Mouse (Mus musculus) ES-Bruce4 (cell line): ENCODE results near the gene Fndc4. TPM values are rescaled to one million over a fixed set of nuclear protein-coding genes. Genes with fewer than 3 reads are reported as not detected.

ENCODE experiments used
- H3K27ac ChIP-seq: 2 replicates; pipeline ENCODE4 v1.5.1; 2012; ENCODE audit warnings: low read length, inconsistent platforms; ENCODE audit not compliant: insufficient read depth
- H3K27me3 ChIP-seq: 2 replicates; pipeline ENCODE4 v1.6.1; 2012; ENCODE audit warnings: mild to moderate bottlenecking, low read length, inconsistent platforms; ENCODE audit not compliant: control insufficient read depth, poor library complexity, insufficient read depth, severe bottlenecking
- H3K36me3 ChIP-seq: 2 replicates; pipeline ENCODE4 v1.6.1; 2012; ENCODE audit warnings: inconsistent platforms, mild to moderate bottlenecking, low read length, moderate library complexity; ENCODE audit not compliant: control insufficient read depth, poor library complexity, insufficient read depth, severe bottlenecking
- H3K4me1 ChIP-seq: one replicate; pipeline ENCODE4 v1.8.1; 2011; ENCODE audit warnings: low read length; ENCODE audit not compliant: control insufficient read depth, insufficient read depth
- H3K4me3 ChIP-seq: 2 replicates; pipeline ENCODE4 v1.5.1; 2011; ENCODE audit warnings: low read depth, mild to moderate bottlenecking, low read length
- H3K9ac ChIP-seq: 2 replicates; pipeline ENCODE4 v1.6.1; 2012; ENCODE audit warnings: low read depth, mild to moderate bottlenecking, inconsistent platforms; ENCODE audit not compliant: poor library complexity, severe bottlenecking
- H3K9me3 ChIP-seq: replicated peaks from 2 replicates; pipeline ENCODE4 v1.6.1; 2012; ENCODE audit warnings: mild to moderate bottlenecking, low read length, inconsistent platforms; ENCODE audit not compliant: control insufficient read depth, poor library complexity, insufficient read depth, severe bottlenecking
- CTCF ChIP-seq: IDR thresholded peaks from one replicate; pipeline ENCODE4 v1.8.1; 2011; ENCODE audit warnings: low read depth, low read length
- EP300 ChIP-seq: IDR thresholded peaks from 2 replicates; pipeline ENCODE4 v1.6.1; 2011; ENCODE audit warnings: low read depth, low read length; ENCODE audit not compliant: insufficient read depth
- POLR2A ChIP-seq: IDR thresholded peaks from one replicate; pipeline ENCODE4 v1.8.1; 2011; ENCODE audit warnings: low read length; ENCODE audit not compliant: insufficient read depth
- polyA plus RNA-seq: library from polyadenylated mRNA; stranded (reverse); fragments of >200 nt; gene quantifications from 2 replicates; pipeline ENCODE4 v1.2.4, GENCODE M21; 2011; ENCODE audit warnings: low read depth; ENCODE audit not compliant: missing spikeins, insufficient read depth, insufficient read length

Gene Fndc4
- polyA plus RNA-seq, 1 experiment, result 23.4 TPM

DNA sequence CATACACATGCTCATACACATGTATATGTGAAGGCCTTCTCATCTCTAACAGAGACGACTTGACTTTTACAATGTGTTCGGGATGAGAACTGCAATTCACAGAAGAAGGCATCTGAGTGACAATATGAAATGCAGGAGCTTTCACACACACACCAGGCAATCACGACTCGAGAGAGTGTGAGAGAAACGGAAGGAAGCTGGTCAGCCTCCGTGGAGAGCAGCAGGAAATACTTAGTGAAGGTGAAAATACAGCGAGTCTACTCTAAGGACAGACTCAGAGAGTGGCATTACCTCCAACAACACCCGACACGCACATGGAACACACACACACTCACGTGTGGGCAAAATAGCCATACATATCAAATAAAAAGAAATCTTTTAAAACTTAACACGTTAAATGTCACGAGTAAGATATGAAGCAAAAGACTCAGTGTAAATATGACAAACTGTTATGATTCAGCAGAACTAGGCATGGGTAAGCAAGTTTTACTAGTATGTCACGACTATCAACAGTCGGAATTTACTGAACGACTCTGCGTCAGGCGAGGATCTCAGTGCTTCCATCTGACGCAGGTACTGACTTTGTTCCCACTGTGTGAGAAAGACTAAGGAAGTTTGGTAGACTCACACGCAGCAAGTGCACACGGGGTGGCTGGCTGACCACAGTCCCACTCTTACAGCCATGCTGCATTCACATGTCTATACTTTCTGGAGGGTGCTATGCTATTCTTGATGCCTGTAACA lies 16.5 kb downstream of the Fndc4 start:
- H3K27me3 ChIP-seq, result no peaks in the 10 kb centered on the region
- no peaks in the 10 kb centered on the region for H3K4me1 ChIP-seq
- H3K27ac ChIP-seq, result no peak overlapping the region
- no peaks in the 10 kb centered on the region for H3K9me3 ChIP-seq
- no peaks in the 10 kb centered on the region for H3K36me3 ChIP-seq
- TF ChIP-seq EP300 (no peak), CTCF (no peak), POLR2A (no peak)
- H3K9ac ChIP-seq, result no peak overlapping the region
- H3K4me3 ChIP-seq, result no peak overlapping the region

DNA sequence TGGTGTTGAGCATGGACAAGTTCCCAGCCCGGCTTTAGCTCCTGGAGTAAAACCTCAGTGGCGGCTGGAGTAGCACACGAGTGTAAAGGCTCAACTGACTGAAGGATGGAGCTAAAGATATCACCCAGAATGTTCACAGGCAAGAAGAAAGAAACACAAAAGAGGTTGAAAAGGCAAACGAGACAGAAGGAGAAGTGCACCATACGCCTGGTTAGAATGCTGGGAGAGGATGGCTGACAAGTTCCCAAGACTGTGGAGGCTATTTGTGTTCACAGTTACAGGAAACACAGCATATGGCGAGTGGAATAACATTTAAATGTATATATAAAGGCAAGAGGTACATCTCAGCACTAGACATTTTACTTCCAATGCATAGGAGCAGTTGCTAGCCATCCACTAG lies 22.9 kb downstream of the Fndc4 start:
- Histone ChIP-seq H3K9me3 (no peaks in the 10 kb centered on the region), H3K36me3 (no peaks in the 10 kb centered on the region), H3K9ac (no peak overlapping the region), H3K27ac (no peak overlapping the region), H3K4me3 (no peak overlapping the region), H3K4me1 (no peaks in the 10 kb centered on the region), H3K27me3 (no peaks in the 10 kb centered on the region)
- TF ChIP-seq POLR2A, result no peak
- TF ChIP-seq EP300, result no peak
- TF ChIP-seq CTCF, result no peak

DNA sequence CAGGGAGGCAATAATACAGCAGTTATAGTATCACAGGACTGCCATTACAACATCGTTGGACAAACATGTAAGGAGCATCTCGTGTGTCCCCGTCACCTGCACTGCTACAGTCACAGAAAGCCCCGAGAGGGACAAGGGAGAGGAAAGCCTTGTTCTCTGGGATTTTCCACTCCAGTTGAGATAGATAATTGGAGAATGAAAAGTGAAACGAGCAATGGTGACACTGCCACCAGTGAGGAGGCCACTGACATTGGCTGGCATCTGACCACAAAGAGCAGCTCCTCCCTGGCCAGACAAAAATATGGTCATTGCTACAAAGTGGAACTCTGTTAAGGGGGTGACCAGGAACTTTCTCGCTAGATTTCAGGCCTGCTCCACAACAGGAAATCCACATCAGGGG lies 28.2 kb downstream of the Fndc4 start:
- TF ChIP-seq EP300, result no peak
- TF ChIP-seq POLR2A, result no peak
- TF ChIP-seq CTCF, result no peak
- H3K4me1 ChIP-seq, result no peaks in the 10 kb centered on the region
- H3K4me3 ChIP-seq, result no peak overlapping the region
- H3K27me3 ChIP-seq, result no peaks in the 10 kb centered on the region
- no peaks in the 10 kb centered on the region for H3K9me3 ChIP-seq
- no peaks in the 10 kb centered on the region for H3K36me3 ChIP-seq
- no peak overlapping the region for H3K9ac ChIP-seq
- H3K27ac ChIP-seq, result no peak overlapping the region

DNA sequence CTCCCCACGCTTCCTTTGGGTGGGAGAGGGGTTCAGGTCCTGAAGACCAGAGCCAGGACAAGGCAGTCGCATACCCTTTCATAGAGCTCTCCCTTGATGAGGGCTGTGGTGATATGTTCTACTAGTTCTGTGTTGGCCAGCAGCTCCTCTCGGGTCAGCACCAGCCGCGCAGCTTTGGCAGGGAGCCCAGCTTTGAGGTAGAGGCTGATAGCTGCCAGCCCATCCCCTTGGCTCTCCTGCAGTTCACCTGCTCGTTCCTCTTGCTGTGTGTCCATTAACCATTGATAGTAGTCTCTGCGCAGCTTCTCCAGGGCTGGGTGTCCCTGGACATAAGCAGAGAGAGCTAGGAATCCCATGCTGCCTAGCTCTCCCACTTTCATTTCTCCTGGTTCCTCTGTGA lies 29.8 kb downstream of the Fndc4 start:
- H3K36me3 ChIP-seq, result no peaks in the 10 kb centered on the region
- H3K4me1 ChIP-seq, result no peaks in the 10 kb centered on the region
- no peaks in the 10 kb centered on the region for H3K9me3 ChIP-seq
- H3K27ac ChIP-seq, result no peak overlapping the region
- no peaks in the 10 kb centered on the region for H3K27me3 ChIP-seq
- no peak for TF ChIP-seq EP300
- TF ChIP-seq POLR2A, result no peak
- no peak for TF ChIP-seq CTCF
- no peak overlapping the region for H3K9ac ChIP-seq
- H3K4me3 ChIP-seq, result no peak overlapping the region

DNA sequence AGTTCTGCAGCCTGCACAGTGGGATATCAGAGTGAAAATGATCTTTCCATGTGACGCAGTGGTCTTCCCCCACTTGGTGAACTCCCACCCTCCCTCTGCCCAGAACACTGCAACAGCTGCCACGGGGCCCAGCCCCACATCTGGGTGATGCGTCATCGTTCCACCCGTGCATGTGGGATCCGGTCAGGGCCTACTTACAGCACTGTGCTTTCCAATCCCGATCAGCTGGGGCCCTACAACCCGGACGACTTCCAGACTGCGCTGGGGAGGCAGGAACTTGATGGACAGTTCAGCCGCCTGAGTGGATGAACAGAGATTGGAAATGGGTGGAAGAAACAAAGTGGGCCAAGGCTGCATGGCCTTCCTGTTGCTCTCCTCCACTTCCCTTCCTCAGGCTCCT lies 38.3 kb downstream of the Fndc4 start:
- H3K27ac ChIP-seq, result no peak overlapping the region
- no peaks in the 10 kb centered on the region for H3K27me3 ChIP-seq
- H3K4me1 ChIP-seq, result peaks cover 2% of the 10 kb centered on the region
- H3K4me3 ChIP-seq, result no peak overlapping the region
- no peak overlapping the region for H3K9ac ChIP-seq
- H3K36me3 ChIP-seq, result peaks cover 4% of the 10 kb centered on the region; the same call in 1 of the 2 replicates
- no peaks in the 10 kb centered on the region for H3K9me3 ChIP-seq
- TF ChIP-seq CTCF (no peak), EP300 (no peak), POLR2A (no peak)

DNA sequence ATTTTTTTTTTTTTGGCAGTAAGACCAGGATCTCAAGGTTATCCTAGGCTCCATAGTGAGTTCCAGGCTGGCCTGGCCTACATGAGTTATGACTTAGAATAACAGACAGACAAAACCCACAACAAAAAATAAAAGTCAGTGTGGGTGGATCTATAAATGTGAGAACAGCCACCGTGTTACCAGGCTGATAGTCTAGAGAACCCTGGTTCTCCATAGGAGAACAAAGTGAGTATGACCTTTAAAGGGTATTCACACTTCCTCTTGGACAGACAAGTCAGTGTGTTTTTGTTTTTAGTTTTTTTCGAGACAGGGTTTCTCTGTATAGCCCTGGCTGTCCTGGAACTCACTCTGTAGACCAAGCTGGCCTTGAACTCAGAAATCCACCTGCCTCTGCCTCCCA lies 39.9 kb downstream of the Fndc4 start:
- H3K4me1 ChIP-seq, result peaks cover 2% of the 10 kb centered on the region
- no peak overlapping the region for H3K9ac ChIP-seq
- no peak overlapping the region for H3K4me3 ChIP-seq
- no peak overlapping the region for H3K27ac ChIP-seq
- H3K9me3 ChIP-seq, result no peaks in the 10 kb centered on the region
- H3K27me3 ChIP-seq, result no peaks in the 10 kb centered on the region
- H3K36me3 ChIP-seq, result peaks cover 4% of the 10 kb centered on the region; the same call in 1 of the 2 replicates
- no peak for TF ChIP-seq EP300
- TF ChIP-seq POLR2A, result no peak
- no peak for TF ChIP-seq CTCF
